Mouse (Mus musculus) heart, postnatal 0 days (tissue): ENCODE results near the gene Col25a1. TPM values are rescaled to one million over a fixed set of nuclear protein-coding genes. Genes with fewer than 3 reads are reported as not detected.

Experiments used
- ATAC-seq: fragments of 200-750 bp; cut with Nextera tagmentation; 2 replicates; pipeline ENCODE4 v1.8.0; 2017; ENCODE audit warnings: low read depth, moderate number of reproducible peaks, moderate library complexity; ENCODE audit not compliant: insufficient read depth
- DNase-seq: peaks from one replicate; pipeline ENCODE4 v3.0.0-alpha.2; 2016; ENCODE audit warnings: low spot score
- H3K27ac ChIP-seq: fragments of 300-500 bp; sonication (generic); 2 replicates; pipeline ENCODE4 v1.5.1; 2014; ENCODE audit warnings: low read depth, mild to moderate bottlenecking
- H3K27me3 ChIP-seq: fragments of 300-500 bp; sonication (generic); 2 replicates; pipeline ENCODE4 v1.6.1; 2014; ENCODE audit warnings: low read length, mixed read lengths; ENCODE audit not compliant: control insufficient read depth, insufficient read depth
- H3K36me3 ChIP-seq: fragments of 300-500 bp; sonication (generic); replicated peaks from 2 replicates; pipeline ENCODE4 v1.6.1; 2014; ENCODE audit warnings: low read length, mixed read lengths; ENCODE audit not compliant: control insufficient read depth, insufficient read depth
- H3K4me1 ChIP-seq: fragments of 300-500 bp; sonication (generic); 2 replicates; pipeline ENCODE4 v1.6.1; 2014; ENCODE audit warnings: antibody characterized with exemption; ENCODE audit not compliant: control insufficient read depth, insufficient read depth
- H3K4me2 ChIP-seq: fragments of 300-500 bp; sonication (generic); 2 replicates; pipeline ENCODE4 v1.6.1; 2014; ENCODE audit warnings: low read depth, mild to moderate bottlenecking, low read length, moderate library complexity
- H3K4me3 ChIP-seq: fragments of 300-500 bp; sonication (generic); 2 replicates; pipeline ENCODE4 v1.5.1; 2014; ENCODE audit warnings: low read depth, low read length
- H3K9ac ChIP-seq: fragments of 300-500 bp; sonication (generic); replicated peaks from 2 replicates; pipeline ENCODE4 v1.6.1; 2014; ENCODE audit warnings: low read depth, low read length, mixed read lengths
- H3K9me3 ChIP-seq: fragments of 300-500 bp; sonication (generic); replicated peaks from 2 replicates; pipeline ENCODE4 v1.6.1; 2016; ENCODE audit warnings: low read length; ENCODE audit not compliant: control insufficient read depth
- CTCF ChIP-seq: IDR thresholded peaks from 2 replicates; pipeline ENCODE4 v1.5.1; 2016; ENCODE audit warnings: antibody characterized with exemption, control low read depth, low read depth
- EP300 ChIP-seq: IDR thresholded peaks from 2 replicates; pipeline ENCODE4 v1.6.1; 2016; ENCODE audit warnings: antibody characterized with exemption, low read depth
- WGBS: fragments of 180-500 bp; shearing (Covaris S2); extraction: QIAGEN DNeasy Blood & Tissue Kit; methylation state at CpG from one replicate; pipeline ENCODE4 v1.1.7; 2014; 5-methylcytosine and 5-hydroxymethylcytosine counted together
- polyA plus RNA-seq: library from polyadenylated mRNA; unstranded; fragments of >200 nt; fragmentation: Nextera tagmentation; extraction: Ambion mirVana; gene quantifications from 2 replicates; pipeline ENCODE4 v1.2.1, GENCODE M21; 2015
- total RNA-seq: library from RNA; depleted of rRNA; stranded (reverse); fragments of >200 nt; gene quantifications from 2 replicates; pipeline ENCODE4 v1.2.3, GENCODE M21; 2014; ENCODE audit warnings: low replicate concordance

Col25a1 gene
- total and polyA plus RNA-seq, 2 experiments from 2014 or later = 0.67 to 0.92 TPM

- no peaks in the 10 kb centered on the region for H3K4me1 ChIP-seq
- DNase-seq = peak; percentile 6
- H3K4me3 ChIP-seq = no peak overlapping the region
- 67% methylated on average over 12 of the region's 12 CpGs for WGBS
- H3K4me2 ChIP-seq = no peak overlapping the region
- no peaks in the 10 kb centered on the region for H3K36me3 ChIP-seq
- 0 out of 2 replicates have a peak, but pooled peaks cover 3% of the 10 kb centered on the region for H3K9me3 ChIP-seq
- no peaks in the 10 kb centered on the region for H3K27me3 ChIP-seq
- ATAC-seq = no peak
- no peak overlapping the region for H3K9ac ChIP-seq
- no peak overlapping the region for H3K27ac ChIP-seq
- TF ChIP-seq CTCF (no peak), EP300 (no peak)
Observed at GRCm38 (mm10) chr3:130145874-130146273, 14.6 kb downstream of the Col25a1 start.

GRCm38 (mm10) chr3:130147827-130148226, 16.5 kb downstream of the Col25a1 start:
- ATAC-seq (no peak), DNase-seq (no peak)
- Histone ChIP-seq H3K9ac (no peak overlapping the region), H3K4me1 (no peaks in the 10 kb centered on the region), H3K27me3 (no peaks in the 10 kb centered on the region), H3K9me3 (0 out of 2 replicates have a peak, but pooled peaks cover 3% of the 10 kb centered on the region), H3K27ac (no peak overlapping the region), H3K36me3 (no peaks in the 10 kb centered on the region), H3K4me2 (no peak overlapping the region), H3K4me3 (no peak overlapping the region)
- no peak for TF ChIP-seq EP300
- no peak for TF ChIP-seq CTCF
- WGBS = 46% methylated on average over 8 of the region's 8 CpGs

DNA sequence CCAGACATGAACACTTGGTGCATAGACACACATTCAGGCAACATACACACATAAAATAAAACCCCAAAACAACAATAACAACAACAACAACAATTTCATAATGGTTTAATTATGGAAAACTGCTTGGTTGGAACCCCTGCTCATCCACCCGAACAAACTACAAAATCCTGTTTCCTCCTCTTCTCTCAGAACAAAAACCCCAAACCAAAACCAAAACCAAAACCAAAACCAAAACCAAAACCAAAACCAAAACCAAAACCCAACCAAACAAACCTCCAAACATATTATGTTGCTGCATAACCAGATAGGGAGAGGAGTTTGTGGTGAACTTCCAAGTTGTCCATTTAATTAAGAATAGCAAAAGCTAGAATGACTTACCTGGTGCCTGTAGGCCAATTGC, 17.9 kb downstream of the Col25a1 start:
- Histone ChIP-seq H3K27ac (no peak overlapping the region), H3K27me3 (no peaks in the 10 kb centered on the region), H3K36me3 (no peaks in the 10 kb centered on the region), H3K9me3 (no peaks in the 10 kb centered on the region), H3K4me2 (no peak overlapping the region), H3K9ac (no peak overlapping the region), H3K4me1 (no peaks in the 10 kb centered on the region), H3K4me3 (no peak overlapping the region)
- ATAC-seq (no peak), DNase-seq (no peak)
- TF ChIP-seq EP300 = no peak
- no peak for TF ChIP-seq CTCF
- WGBS = 76% methylated on average over 1 of the region's 1 CpGs

DNA sequence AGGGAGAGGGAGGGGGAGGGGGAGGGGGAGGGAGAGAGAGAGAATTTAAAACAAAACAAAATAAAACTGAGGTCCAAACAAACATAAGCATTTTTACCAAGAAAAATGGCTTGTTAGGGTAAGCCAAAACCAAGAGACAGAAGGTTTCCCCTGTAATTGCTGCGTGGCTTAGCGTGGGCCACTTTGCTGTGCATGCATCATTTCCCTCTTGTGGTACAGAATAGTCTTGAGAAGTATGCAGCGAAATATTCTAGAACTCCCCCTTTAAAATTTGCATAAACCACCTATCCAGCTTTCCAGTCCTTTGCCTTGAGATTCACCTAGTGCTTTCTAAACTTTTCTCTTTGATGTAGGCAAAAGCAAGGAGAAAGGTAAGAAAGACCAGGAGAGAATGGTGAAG, 21.8 kb downstream of the Col25a1 start:
- Histone ChIP-seq H3K9me3 (no peaks in the 10 kb centered on the region), H3K27me3 (no peaks in the 10 kb centered on the region), H3K4me2 (no peak overlapping the region), H3K4me1 (no peaks in the 10 kb centered on the region), H3K9ac (no peak overlapping the region), H3K4me3 (no peak overlapping the region), H3K27ac (no peak overlapping the region), H3K36me3 (no peaks in the 10 kb centered on the region)
- 83% methylated on average over 3 of the region's 3 CpGs for whole genome bisulfite sequencing
- no peak for TF ChIP-seq CTCF
- no peak for TF ChIP-seq EP300
- no peak for ATAC-seq
- no peak for DNase-seq

DNA sequence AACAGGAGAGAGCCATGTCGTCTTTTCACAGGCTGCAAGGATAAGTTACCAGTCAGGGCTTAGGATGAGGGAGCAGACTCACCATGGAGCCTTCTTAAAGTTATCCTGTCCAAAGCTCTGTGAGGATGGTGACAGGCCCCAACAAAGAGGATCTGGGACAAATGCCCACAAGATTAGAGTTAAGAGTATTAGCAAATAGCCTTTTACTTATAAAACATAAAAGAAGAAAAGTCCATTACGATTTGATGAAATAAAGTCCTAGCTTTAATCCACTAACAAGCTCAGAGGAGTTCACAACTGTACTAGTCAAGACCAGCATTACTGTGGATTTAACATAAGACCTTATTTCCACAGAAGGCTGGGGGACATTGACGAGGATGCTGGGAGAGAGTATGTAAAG, 26.2 kb downstream of the Col25a1 start:
- no peak for ATAC-seq
- Histone ChIP-seq H3K27me3 (no peaks in the 10 kb centered on the region), H3K4me3 (no peak overlapping the region), H3K27ac (no peak overlapping the region), H3K9me3 (no peaks in the 10 kb centered on the region), H3K4me2 (no peak overlapping the region), H3K4me1 (no peaks in the 10 kb centered on the region), H3K9ac (no peak overlapping the region), H3K36me3 (no peaks in the 10 kb centered on the region)
- DNase-seq = no peak
- TF ChIP-seq CTCF (no peak), EP300 (no peak)
- 60% methylated on average over 3 of the region's 3 CpGs for WGBS

- H3K9ac ChIP-seq = no peak overlapping the region
- 53% methylated on average over 4 of the region's 4 CpGs for WGBS
- H3K4me2 ChIP-seq = no peak overlapping the region
- no peaks in the 10 kb centered on the region for H3K27me3 ChIP-seq
- no peaks in the 10 kb centered on the region for H3K9me3 ChIP-seq
- ATAC-seq = no peak
- H3K27ac ChIP-seq = no peak overlapping the region
- no peaks in the 10 kb centered on the region for H3K36me3 ChIP-seq
- no peak for DNase-seq
- no peak for TF ChIP-seq EP300
- no peak for TF ChIP-seq CTCF
- H3K4me3 ChIP-seq = no peak overlapping the region
- H3K4me1 ChIP-seq = no peaks in the 10 kb centered on the region
Observed at GRCm38 (mm10) chr3:130159906-130160305, 28.6 kb downstream of the Col25a1 start.
